Mouse (Mus musculus) thymus, adult 2 months (tissue): ENCODE measurements around the gene Mt1.

Experiments
- CTCF ChIP-seq: fragments of 200-500 bp; IDR thresholded peaks from 2 replicates; pipeline ENCODE4 v1.5.1; 2012; ENCODE audit warnings: mild to moderate bottlenecking, control low read depth, low read length, moderate library complexity, borderline replicate concordance; ENCODE audit not compliant: control insufficient read depth, poor library complexity, insufficient read depth; ENCODE audit errors: extremely low read depth
- POLR2A ChIP-seq: fragments of 200-500 bp; IDR thresholded peaks from 2 replicates; pipeline ENCODE4 v1.6.1; 2012; ENCODE audit warnings: mild to moderate bottlenecking, low read length, control low read depth, moderate library complexity; ENCODE audit not compliant: control insufficient read depth, poor library complexity, insufficient read depth; ENCODE audit errors: extremely low read depth

- TF ChIP-seq CTCF (no peak), POLR2A (no peak)
Observed at GRCm38 (mm10) chr8:94192926-94193325, 14.0 kb downstream of the Mt1 start.
